Mouse (Mus musculus): ENCODE results near the gene Ern2.

GRCm38 (mm10) chr7:122226020-122226742 is 40.2 kb upstream of the Ern2 start:
- TF ChIP-seq CTCF (IDR thresholded peaks at IDR 0.05; ENCODE audit: low read depth), result no peak
- no peak for TF ChIP-seq EP300 (IDR thresholded peaks at IDR 0.05; ENCODE audit: low read depth)
